Mouse (Mus musculus): ENCODE data around the gene Babam2.

DNA sequence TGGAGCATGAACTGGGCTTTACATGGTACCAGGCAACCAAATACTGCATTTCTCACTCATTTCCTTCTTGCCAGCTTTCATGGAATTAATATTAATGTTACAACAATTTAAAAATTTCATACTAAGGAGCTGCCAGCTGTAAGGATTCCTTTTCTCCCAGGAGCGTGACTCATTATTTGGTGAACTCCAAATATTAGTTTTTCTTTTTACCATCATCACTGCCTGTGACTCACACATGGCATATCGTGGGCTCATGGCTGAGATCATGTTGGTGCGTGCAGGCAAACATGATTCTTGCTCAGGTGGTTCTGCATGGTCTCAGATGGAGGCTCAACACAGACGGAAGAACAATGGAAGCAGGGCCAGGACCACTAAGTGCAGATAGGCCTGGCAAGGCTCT, 53.5 kb downstream of the Babam2 start:
- no peak for TF ChIP-seq EP300 (IDR thresholded peaks at IDR 0.05; ENCODE audit: low read depth)
- no peak for TF ChIP-seq CTCF (IDR thresholded peaks at IDR 0.05; ENCODE audit: low read depth)

All from liver, postnatal 0 days (tissue).